Mouse (Mus musculus) cerebellum, postnatal 14 days (tissue): Measurements from ENCODE around the gene Mtfr1l.
"Not testable (repeated sequence)": the region's sequence is repeated elsewhere in the genome, so short reads cannot be mapped to it uniquely, and the experiment has no call there.

ENCODE experiments used
- DNase-seq, 2 experiments: peaks; one replicate each; pipeline ENCODE4 v3.0.0; 2021; ENCODE audit warnings: mixed read lengths in 2 of 2

Gene Mtfr1l

GRCm38 (mm10) chr4:134516981-134517380, 18.2 kb downstream of the Mtfr1l start:
- no peak for DNase-seq

GRCm38 (mm10) chr4:134515614-134516013, 19.6 kb downstream of the Mtfr1l start:
- no peak for DNase-seq

DNA sequence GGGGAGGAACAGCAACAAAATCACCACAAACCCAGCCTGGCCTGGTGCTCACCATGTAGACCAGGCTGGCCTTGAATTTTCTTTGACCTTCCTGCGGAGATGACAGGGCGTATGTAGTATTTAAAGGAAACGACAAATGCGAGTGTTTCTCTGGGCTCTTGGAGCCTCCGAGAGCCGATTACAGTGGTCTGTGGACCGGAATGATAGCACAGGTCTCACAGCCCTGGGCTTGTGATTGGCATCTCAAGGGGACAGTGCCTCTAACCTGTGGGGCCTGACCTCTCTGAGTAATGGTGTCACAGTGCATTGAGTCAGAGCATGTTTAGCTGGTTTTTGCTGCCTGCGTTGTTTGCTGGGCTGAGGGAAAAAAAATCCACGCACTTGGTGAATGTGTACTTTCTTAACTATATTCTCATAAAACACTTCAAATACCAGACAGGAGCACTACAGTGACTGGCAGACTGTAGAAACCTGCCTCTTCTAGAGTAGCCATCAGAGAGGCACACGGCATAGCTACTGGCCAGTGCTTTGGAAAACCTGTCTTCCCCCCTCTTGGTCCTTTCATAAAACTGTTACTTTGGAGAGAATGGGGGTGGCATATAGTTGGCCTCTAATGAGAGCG, 20.8 kb downstream of the Mtfr1l start:
- DNase-seq = no peak

DNA sequence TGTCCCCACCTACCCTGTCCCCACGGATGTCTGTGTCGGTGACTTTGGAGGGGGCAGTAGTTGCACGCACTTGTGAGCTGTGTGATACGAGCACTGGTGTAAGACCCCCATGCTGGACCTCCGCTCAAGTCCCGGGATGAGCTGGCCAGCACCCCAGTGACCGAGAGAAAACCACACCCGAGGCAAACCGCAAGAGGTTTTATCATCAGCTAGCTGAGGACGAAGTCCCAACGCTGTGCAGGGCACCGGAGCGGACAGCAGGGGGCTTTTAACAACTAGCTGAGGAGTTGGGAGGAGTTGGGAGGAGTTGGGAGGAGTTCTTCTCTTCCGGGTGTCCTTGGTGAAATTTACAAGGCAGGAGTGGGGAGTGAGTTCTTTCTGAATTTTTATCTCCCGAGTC, 22.4 kb downstream of the Mtfr1l start:
- no peak for DNase-seq

DNA sequence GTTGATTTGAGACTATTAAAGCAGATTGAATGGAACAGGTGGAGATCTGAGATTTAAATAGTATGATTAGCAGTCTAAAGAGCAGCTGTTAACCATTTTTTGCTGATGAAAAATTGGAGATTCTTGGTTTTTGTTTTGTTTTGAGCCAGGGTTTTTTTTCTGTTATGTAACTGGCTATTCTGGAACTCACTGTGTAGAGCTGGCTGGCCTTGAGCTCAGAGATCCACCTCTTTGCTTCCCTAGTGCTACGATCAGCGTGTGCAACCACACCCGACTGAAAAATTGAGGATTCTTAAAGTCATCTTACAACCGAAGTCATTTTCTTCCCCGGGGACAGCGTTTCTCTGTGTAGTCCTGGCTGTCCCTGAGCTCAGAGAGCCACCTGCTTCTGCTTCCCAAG, 23.5 kb downstream of the Mtfr1l start:
- DNase-seq = no peak

GRCm38 (mm10) chr4:134510845-134511411, 24.3 kb downstream of the Mtfr1l start, which contains the start of gene Aunip:
Gene Aunip (plus strand): TSS chr4:134510999.
- DNase-seq = peak; percentile 93 to 98

GRCm38 (mm10) chr4:134510396-134510795, 24.8 kb downstream of the Mtfr1l start:
- DNase-seq = no peak

DNA sequence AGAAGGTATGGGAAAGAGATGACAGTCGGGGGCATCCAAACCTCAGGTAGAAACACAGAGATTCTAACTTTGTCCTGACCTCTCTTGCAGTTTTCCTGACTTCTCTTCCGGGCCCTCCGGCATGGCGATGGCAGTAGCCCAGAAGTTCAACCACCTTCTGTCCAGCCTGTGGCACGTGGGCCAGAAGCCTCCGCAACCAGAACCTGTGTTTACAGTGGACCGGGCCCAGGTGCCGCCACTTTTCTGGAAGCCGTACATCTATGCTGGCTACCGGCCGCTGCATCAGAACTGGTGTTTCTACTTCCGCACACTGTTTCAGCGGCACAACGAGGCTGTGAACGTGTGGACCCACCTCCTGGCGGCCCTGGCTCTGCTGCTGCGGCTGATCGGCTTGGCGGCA, 28.5 kb downstream of the Mtfr1l start:
- no peak for DNase-seq

DNA sequence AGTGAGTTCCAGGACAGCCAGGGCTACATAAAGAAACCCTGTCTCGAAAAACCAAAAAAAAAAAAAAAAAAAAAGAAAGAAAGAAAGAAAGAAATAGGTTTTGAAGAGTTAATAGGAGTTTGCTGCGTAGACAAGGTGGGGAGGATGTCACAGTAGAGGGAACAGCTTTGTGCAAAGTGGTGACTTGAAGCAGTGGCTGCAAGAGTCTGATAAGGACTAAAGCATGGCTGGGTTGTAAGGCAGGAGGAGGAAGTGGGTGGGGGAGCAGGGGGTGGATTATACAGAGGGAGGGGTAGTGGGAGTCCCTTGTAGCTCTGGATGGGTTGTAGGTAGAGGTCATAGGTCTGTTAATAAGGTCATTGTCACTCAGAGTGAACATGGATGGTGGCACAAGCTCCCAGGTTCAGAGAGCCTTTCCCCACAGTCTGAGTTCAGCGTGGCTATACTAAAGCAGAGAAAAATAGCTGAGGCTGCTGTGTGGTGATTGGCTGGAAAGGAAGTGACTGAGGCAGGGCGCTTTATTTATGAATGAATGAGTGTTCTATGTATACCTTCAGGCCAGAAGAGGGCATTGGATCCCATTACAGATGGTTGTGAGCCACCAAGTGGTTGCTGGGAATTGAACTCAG, 29.1 kb downstream of the Mtfr1l start:
- DNase-seq = no peak

DNA sequence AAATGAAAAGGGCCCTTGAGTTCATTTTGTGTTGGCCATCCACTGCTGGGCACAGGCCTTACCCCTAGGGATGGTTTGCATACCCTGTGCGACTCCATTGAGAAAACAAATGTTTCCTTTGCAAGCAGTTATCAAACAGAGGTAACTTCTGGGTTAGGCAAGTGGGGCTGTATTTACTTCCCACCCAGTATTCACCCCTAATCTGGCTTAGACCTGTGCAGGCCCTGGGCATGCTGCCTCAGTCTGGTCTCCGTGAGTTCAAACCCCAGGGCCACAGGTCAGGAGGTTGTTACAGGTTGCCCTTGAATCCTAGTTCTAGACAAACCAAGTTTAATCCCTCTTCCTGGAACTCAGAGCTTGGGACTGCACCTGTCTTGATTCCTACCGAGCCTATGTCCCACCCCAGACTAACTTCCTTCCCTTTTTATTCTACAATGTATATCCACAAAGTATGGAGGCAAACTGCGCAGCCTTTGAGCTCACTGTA, 29.8 kb downstream of the Mtfr1l start:
- DNase-seq = no peak

- no peak for DNase-seq
These were observed 31.4 kb downstream of the Mtfr1l start for GRCm38 (mm10) chr4:134503686-134504357.

DNA sequence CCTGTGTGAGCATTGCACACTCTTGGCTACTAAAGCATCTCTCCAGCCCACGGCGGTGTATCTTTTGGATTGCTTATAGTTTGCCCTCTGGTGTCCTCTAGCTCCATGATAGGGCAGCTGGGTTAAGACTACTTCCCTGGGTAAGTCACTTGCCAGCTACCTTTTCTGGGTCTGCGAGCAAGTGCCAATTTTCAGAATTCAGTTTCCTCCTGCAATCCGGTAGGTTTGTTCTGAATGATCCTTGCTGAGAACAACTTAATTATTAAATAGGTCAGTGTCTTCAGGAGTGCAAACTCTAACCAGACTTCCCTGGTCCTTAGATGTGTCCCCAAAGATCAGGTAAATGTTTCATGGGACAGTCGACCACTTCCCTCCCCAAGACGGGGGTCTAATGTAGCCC, 34.1 kb downstream of the Mtfr1l start:
- no peak for DNase-seq

- not testable (repeated sequence) for DNase-seq
These were observed 36.2 kb downstream of the Mtfr1l start for GRCm38 (mm10) chr4:134498983-134499382.

DNA sequence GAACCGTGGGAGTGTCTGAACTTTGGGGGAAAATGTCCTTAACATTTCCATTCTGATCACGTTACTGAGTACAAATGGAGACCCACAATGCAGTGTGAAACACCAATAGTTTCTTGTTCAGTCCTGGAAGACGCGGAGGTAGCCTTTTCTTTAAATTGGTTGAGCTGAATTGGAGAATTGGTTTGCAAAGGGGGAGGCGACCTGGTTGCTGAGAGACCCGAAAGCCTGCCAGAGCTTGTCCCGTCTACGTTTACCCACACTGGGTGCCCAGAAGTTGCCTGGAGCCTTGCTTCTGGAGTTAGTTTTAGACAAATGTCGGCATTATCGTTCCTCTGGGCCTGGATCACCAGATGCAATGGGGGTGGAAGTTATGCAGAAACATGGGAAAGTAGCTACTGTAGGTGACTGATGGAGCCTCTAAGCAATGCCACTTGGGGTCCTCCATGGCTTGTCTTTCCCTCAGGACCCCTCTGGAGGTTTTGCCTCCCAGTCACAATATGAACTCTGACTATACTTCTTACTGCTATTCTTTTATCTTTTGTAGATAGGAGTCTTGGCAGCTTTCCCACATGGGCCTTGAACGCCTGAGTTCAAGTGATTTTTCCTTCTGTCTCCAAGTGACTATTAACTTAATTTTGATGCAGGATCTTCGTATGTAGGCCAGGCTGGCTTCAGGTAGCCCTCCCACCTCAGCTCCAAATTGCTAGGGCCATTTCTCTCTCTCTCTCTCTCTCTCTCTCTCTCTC, 37.0 kb downstream of the Mtfr1l start:
- DNase-seq = no peak

DNA sequence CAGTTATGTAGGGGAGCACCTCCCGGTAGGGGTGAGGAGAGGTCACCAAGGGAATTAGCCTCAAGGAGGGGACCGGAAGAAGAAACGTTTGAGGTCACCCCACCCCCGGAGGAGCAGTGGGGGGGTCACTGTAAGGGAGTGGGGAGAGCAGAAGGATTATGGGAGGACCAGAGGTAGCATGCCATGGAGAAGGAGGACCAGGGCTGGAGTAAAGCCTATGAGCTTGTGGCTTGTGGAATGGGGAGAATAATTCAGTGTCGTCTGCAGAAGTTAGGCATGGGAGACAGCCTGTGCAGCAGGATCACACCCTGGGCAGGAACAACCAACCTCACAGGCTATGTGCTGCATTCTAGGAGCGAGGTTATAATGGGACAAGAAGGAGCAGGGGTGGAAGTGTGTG, 38.0 kb downstream of the Mtfr1l start:
- DNase-seq = no peak

DNA sequence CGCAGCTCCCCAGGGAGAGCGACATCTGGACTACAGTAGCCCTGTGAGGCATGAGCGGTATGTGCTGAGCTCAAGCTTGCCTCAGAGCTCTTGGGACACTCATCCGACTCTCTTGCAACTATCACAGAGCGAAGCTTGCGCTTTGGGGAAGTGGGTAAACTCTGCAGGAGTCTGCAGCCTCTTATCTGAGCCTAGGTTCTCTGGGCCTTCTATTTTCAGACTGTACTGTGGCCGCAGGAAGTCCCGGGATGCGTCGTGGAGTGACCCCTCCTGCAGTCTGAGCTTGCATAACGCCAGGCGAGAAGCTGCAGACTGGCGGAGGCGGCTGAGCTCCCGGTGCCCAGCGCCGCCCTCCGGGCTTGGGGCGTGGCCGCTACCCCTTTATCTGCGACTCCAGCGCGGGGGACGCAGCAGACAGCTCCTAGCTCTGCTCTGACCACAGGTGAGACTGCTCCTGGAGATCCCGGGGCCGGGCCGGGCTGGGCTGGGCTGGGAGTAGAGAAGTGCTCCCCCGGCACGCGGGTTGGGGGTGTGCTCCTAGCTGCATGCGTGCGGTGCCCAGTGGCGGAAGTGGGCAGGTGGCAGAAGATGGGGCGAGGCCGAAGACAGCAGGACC, 38.5 kb downstream of the Mtfr1l start, which contains the start of gene Paqr7:
TSS of gene Paqr7 (plus strand) at position 103 of the 616 bp plus-strand sequence.
- peak; percentile 58 to 72 for DNase-seq

DNA sequence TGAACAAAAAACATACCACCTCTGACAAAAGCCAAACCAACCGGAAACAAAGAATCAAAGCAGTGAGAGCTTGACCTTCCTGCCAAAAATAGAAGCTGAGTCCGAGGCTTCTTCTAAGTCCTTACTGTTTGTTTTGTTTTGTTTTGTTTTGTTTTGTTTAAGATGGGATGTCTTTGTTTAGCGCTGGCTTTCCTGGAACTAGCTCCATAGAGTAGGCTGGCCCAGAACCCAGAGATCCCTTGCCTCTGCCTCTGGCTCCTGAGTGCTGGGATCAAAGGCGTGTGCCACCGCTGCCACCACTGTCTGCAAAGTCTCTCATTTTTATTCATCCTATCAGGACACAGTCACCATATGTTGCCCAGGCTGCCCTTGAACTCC, 39.7 kb downstream of the Mtfr1l start:
- DNase-seq = no peak

GRCm38 (mm10) chr4:134494780-134495545, 40.2 kb downstream of the Mtfr1l start:
- no peak for DNase-seq

GRCm38 (mm10) chr4:134494161-134494560, 41.0 kb downstream of the Mtfr1l start:
- not testable (repeated sequence) for DNase-seq

GRCm38 (mm10) chr4:134491716-134492115, 43.5 kb downstream of the Mtfr1l start:
- DNase-seq = no peak

GRCm38 (mm10) chr4:134489986-134490665, 45.1 kb downstream of the Mtfr1l start:
- no peak for DNase-seq
